Mouse (Mus musculus) hindbrain, embryonic 12.5 days (tissue): ENCODE measurements around the gene Rufy3. TPM values are rescaled to one million over a fixed set of nuclear protein-coding genes. Genes with fewer than 3 reads are reported as not detected.

Experiments
- ATAC-seq: fragments of 200-750 bp; cut with Nextera tagmentation; 2 replicates; pipeline ENCODE4 v1.8.0; 2017; ENCODE audit warnings: moderate TSS enrichment; ENCODE audit not compliant: low FRiP score
- H3K27ac ChIP-seq: fragments of 300-500 bp; sonication (generic); 2 replicates; pipeline ENCODE4 v1.5.1; 2016; ENCODE audit warnings: mild to moderate bottlenecking
- H3K27me3 ChIP-seq: fragments of 300-500 bp; sonication (generic); 2 replicates; pipeline ENCODE4 v1.6.1; 2016; ENCODE audit warnings: mild to moderate bottlenecking
- H3K36me3 ChIP-seq: fragments of 300-500 bp; sonication (generic); 2 replicates; pipeline ENCODE4 v1.6.1; 2016; ENCODE audit warnings: mild to moderate bottlenecking
- H3K4me1 ChIP-seq: fragments of 300-500 bp; sonication (generic); 2 replicates; pipeline ENCODE4 v1.6.1; 2016
- H3K4me2 ChIP-seq: fragments of 300-500 bp; sonication (generic); replicated peaks from 2 replicates; pipeline ENCODE4 v1.6.1; 2016; ENCODE audit warnings: mild to moderate bottlenecking
- H3K4me3 ChIP-seq: fragments of 300-500 bp; sonication (generic); 2 replicates; pipeline ENCODE4 v1.5.1; 2016; ENCODE audit warnings: mild to moderate bottlenecking
- H3K9ac ChIP-seq: fragments of 300-500 bp; sonication (generic); 2 replicates; pipeline ENCODE4 v1.6.1; 2016; ENCODE audit warnings: mild to moderate bottlenecking, moderate library complexity
- H3K9me3 ChIP-seq: fragments of 300-500 bp; sonication (generic); replicated peaks from 2 replicates; pipeline ENCODE4 v1.6.1; 2016; ENCODE audit warnings: mild to moderate bottlenecking
- WGBS: fragments of 180-500 bp; shearing (Covaris S2); methylation state at CpG from one replicate; pipeline ENCODE4 v1.1.7; 2016; 5-methylcytosine and 5-hydroxymethylcytosine counted together
- polyA plus RNA-seq: library from polyadenylated mRNA; unstranded; fragments of >200 nt; fragmentation: Nextera tagmentation; extraction: Ambion mirVana; gene quantifications from 2 replicates; pipeline ENCODE4 v1.2.1, GENCODE M21; 2016

Gene Rufy3
- polyA plus RNA-seq, 1 experiment from 2014 or later = 229 TPM

DNA sequence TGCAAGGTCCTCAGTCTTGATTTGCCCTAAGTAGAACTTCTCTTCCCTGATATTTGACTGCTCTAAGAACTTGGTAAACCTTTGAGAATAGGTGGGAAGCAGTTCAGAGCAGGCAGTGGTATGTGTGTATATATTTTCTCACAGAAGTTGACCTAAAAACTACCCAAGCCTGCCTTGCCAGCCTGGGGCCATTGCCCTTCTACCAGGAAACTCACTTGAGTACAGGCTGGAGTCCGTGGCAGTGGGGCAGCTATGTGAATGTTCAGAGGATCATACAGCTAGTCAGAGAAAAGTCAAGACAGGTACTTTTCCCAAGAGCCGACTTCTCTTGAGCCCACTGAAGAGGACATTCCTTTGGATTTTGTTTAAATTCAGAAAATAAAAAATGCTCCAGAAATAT lies 80.1 kb downstream of the Rufy3 start:
- no peak for ATAC-seq
- no peaks in the 10 kb centered on the region for H3K4me1 ChIP-seq
- no peak overlapping the region for H3K4me2 ChIP-seq
- no peak overlapping the region for H3K27ac ChIP-seq
- no peak overlapping the region for H3K9ac ChIP-seq
- no peaks in the 10 kb centered on the region for H3K27me3 ChIP-seq
- WGBS = 88% methylated on average over 2 of the region's 2 CpGs
- H3K36me3 ChIP-seq = peaks cover 85% of the 10 kb centered on the region
- no peaks in the 10 kb centered on the region for H3K9me3 ChIP-seq
- no peak overlapping the region for H3K4me3 ChIP-seq

DNA sequence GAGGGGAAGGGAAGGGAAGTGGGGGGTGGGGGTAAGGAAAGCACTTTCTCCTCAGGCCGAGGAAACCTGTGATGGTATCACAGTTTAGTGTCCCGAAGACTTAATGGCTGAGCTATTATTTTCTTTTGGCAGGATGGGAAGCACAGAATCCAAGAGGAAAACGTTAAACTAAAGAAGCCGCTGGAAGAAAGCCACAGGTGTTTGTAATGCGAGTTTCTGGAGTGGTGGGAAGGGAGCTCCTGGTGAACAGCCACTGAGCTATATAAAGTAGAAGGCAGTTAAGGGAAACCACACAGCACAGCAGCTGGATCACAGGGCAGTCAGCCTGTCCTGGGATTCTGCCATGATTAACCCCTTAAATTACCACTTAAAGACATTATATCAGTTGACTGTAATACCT lies 80.6 kb downstream of the Rufy3 start:
- H3K27me3 ChIP-seq = no peaks in the 10 kb centered on the region
- H3K36me3 ChIP-seq = peaks cover 89% of the 10 kb centered on the region
- H3K4me3 ChIP-seq = no peak overlapping the region
- ATAC-seq = no peak
- H3K9ac ChIP-seq = no peak overlapping the region
- H3K4me2 ChIP-seq = no peak overlapping the region
- H3K4me1 ChIP-seq = no peaks in the 10 kb centered on the region
- H3K27ac ChIP-seq = no peak overlapping the region
- WGBS = 78% methylated on average over 5 of the region's 5 CpGs
- H3K9me3 ChIP-seq = no peaks in the 10 kb centered on the region

DNA sequence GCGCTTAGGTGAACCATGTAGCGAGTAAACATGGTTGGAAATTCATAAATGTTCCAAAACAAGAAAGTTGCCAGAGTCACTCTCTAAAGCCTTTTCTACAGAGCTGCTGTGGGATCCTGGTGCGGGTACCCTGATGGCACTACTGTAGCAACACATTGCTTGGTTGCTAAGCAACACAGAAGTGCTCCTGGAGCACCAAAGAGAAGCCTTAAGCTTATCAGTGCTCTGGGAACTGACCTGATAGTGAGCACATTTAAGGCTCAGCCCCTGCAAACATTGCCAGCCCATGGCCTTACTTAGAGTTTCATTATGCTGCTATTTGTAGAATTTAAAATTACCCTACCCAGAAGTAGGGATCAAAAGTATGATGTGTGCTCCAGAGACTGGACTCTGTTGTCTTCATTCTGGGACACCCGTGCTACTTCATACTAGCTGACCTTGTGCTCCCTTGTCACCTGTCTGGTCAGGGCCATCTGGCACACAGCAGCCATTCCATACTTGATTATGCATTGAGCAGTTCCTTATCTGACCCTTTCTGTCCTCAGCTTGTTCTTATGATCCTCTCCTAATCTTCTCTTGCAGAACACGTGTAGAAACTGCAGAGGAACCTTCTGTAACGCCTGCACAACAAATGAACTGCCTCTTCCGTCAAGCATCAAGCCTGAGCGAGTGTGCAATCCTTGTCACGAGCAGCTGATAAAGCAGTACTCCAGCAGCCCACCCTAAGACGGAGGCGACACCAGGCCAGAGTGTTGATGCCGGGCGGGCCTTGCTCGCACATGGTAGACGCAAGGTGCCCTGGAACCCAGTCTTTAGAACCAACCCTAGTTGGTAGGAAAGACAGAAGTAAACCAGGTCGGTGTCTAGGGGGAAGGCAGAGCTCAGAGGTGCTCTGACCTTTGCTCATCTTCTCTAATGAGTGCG lies 84.7 kb downstream of the Rufy3 start:
- no peak overlapping the region for H3K4me2 ChIP-seq
- H3K9me3 ChIP-seq = no peaks in the 10 kb centered on the region
- 93% methylated on average over 17 of the region's 17 CpGs for WGBS
- H3K4me3 ChIP-seq = no peak overlapping the region
- H3K27me3 ChIP-seq = no peaks in the 10 kb centered on the region
- no peaks in the 10 kb centered on the region for H3K4me1 ChIP-seq
- H3K27ac ChIP-seq = no peak overlapping the region
- peaks cover 81% of the 10 kb centered on the region for H3K36me3 ChIP-seq
- no peak for ATAC-seq
- no peak overlapping the region for H3K9ac ChIP-seq

DNA sequence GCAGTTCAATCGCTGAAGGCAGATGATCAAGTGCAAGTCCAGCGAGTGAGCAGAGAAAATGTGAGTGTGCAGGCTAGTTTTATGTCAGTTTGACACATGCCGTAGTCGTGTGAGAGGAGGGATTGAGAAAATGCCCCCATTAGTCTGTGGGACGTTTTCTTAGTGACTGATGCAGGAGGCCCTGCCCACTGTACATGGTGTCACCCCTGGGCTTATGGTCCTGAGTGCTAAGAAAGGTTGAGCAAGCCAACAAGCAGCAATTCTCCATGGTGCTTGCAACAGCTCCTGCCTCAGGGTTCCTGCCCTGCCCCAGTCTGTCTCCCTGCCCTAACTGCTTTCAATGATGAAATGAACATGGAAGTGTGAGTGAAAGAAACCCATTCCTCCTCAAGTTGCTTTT lies 87.7 kb downstream of the Rufy3 start:
- no peaks in the 10 kb centered on the region for H3K9me3 ChIP-seq
- H3K36me3 ChIP-seq = peaks cover 64% of the 10 kb centered on the region
- no peak overlapping the region for H3K9ac ChIP-seq
- WGBS = 87% methylated on average over 5 of the region's 5 CpGs
- H3K27me3 ChIP-seq = no peaks in the 10 kb centered on the region
- no peak overlapping the region for H3K4me3 ChIP-seq
- H3K27ac ChIP-seq = no peak overlapping the region
- H3K4me2 ChIP-seq = no peak overlapping the region
- H3K4me1 ChIP-seq = no peaks in the 10 kb centered on the region
- ATAC-seq = no peak

DNA sequence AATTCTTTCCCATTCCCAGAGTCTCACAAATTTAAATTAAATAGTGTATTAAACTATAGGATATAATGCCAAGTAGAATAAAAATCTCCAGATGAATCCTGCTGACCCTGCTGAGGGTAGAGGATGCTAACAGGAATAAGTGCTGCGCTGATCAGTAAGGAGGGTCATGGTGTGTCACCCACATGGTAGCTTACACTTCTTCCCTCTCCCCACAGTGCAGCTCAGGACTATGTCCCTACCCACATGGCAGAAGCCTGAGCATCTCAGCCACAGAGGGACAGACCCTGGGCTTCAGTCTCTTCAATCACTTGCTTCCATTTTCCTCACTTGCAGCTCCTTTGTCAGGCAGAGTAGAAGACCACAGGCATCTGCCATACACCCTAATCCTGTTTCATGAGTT lies 93.0 kb downstream of the Rufy3 start:
- ATAC-seq = peak; percentile 39; the same call in 1 of the 2 replicates
- no peaks in the 10 kb centered on the region for H3K27me3 ChIP-seq
- WGBS = 97% methylated on average over 1 of the region's 1 CpGs
- H3K4me1 ChIP-seq = no peaks in the 10 kb centered on the region
- H3K4me3 ChIP-seq = no peak overlapping the region
- H3K4me2 ChIP-seq = no peak overlapping the region
- no peak overlapping the region for H3K9ac ChIP-seq
- H3K36me3 ChIP-seq = peaks cover 54% of the 10 kb centered on the region
- H3K27ac ChIP-seq = no peak overlapping the region
- H3K9me3 ChIP-seq = no peaks in the 10 kb centered on the region

DNA sequence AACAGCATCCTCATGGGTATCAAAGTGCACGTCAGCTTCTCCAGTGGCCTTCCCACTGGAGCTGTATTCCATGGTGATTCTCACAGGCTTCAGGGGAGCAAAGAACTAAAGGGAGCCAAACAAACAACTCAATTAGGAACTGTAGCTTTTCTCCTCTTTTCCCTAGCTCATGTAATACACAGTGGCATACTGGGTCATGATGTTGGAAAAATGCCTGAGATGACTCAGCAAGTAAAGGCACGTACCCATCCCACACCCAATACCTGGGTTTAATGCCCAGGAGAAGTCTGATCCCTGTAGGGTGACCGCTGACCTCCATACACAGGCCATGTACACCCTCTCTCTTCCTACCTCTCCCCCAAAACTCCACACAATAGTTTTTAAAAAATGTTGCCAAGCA lies 98.3 kb downstream of the Rufy3 start:
- Histone ChIP-seq H3K9me3 (no peaks in the 10 kb centered on the region), H3K4me3 (no peak overlapping the region), H3K9ac (no peak overlapping the region), H3K27me3 (no peaks in the 10 kb centered on the region), H3K4me1 (no peaks in the 10 kb centered on the region), H3K36me3 (peaks cover 79% of the 10 kb centered on the region), H3K4me2 (no peak overlapping the region), H3K27ac (no peak overlapping the region)
- 97% methylated on average over 3 of the region's 3 CpGs for WGBS
- ATAC-seq = no peak

DNA sequence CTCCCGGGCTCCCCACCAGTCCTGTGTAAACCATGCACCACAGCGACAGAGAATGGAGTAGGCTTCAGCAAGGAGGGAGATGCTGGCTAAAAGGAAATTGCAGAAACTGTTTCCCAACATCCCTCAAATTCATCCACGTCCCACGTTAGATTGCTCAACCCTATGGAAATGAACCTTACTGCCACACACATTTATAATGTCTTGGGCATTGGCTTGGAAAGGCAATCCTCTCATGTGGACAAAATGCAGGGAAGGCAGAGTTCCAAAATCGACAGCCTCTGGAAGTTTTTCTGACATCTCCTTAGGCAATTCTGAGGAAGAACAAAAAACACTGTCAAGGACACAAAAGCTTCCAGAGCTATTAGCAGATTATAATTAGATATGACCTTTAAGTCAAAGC lies 99.0 kb downstream of the Rufy3 start:
- Histone ChIP-seq H3K36me3 (peaks cover 80% of the 10 kb centered on the region), H3K9me3 (no peaks in the 10 kb centered on the region), H3K4me1 (no peaks in the 10 kb centered on the region), H3K4me3 (no peak overlapping the region), H3K27ac (no peak overlapping the region), H3K9ac (no peak overlapping the region), H3K27me3 (no peaks in the 10 kb centered on the region), H3K4me2 (no peak overlapping the region)
- 92% methylated on average over 5 of the region's 5 CpGs for WGBS
- ATAC-seq = no peak

DNA sequence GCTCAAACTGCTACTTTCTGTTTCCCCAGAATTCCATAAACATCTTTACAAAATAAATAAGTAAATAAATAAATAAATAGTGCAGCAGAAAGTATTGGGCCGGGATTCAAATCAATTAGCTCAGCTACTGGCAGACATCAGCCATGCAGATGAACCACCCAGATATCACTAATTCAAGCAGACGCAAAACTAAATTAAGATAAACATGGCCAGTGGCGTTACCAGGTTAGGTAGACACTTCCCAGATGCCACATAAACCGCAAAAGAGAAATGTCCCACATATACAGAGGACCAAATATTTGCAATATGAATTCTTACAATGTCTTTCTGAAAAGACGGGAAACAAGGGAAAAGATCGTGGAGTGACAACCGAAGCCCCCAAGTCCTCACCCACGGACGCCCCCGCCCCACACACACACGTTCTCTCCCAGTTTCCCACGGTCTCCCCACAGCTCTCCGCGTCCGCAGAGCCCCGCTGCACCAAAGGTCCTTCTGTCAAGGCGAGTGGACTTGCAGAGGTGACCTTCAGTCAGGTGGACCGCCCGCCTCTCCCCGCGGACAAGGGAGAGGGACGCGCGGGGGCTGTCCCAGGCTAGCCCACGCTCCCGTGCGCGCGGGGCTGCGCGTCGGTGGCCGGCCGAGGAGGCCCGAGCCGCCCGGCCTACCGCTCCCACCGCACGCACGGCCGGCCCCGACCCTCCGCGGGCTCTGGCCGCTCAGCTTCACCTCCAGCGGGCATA lies 110.0 kb downstream of the Rufy3 start:
- Histone ChIP-seq H3K27ac (peak overlapping the region; percentile 99), H3K4me1 (peaks cover 17% of the 10 kb centered on the region), H3K9me3 (no peaks in the 10 kb centered on the region), H3K9ac (peak overlapping the region; percentile 99), H3K36me3 (peaks cover 21% of the 10 kb centered on the region), H3K27me3 (no peaks in the 10 kb centered on the region), H3K4me3 (peak overlapping the region; percentile 96), H3K4me2 (peak overlapping the region; percentile 73)
- under 1% methylated on average over 43 of the region's 47 CpGs for WGBS
- ATAC-seq = peak; percentile 66

DNA sequence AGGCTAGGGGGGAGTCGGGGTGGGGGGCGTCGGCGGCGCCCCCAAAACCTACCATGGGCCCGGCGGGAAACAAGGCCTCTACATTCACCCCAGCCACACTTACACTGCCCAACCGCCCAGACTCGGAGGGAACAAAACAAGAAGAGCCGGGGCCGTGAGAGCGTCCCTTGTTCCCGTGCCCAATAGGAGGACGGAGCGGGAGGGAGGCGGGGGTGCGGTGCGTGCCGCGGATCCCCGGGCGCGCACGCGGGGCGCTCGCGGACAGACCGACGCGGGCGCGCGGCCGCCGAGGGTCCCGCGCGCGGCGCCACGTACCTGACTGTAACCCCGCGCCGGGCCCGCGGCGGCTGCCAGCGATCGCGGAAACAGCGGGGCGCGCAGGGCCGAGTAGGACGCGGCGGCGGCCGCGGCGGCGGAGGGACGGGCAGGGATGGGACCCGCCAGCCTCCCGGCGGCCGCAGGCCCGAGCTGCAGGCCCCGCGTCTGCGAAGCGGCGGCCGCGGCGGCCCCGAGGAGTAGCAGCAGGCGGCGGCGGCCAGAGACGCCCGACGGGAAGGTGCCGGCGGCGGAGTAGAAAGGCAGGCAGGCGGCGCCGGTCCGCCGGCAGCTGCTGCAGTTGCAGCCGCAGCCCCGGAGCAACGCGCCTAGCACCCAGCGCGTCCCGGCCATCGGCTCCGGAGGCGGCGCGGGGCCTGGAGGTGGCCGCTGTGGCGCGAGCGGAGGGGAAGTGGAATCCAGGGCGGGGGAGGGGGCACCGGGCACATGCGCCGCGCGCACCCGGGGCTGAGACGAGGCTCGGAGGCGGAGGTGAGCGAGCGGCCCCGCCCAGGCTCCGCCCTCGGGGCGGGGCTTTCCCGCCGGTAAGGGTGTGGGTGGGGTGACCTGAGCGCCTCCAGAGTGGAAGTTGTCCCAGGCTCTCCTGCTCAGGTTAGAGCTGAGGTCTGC lies 110.9 kb downstream of the Rufy3 start, which contains the start of gene Grsf1:
TSS of gene Grsf1 (minus strand) at position 729 of the 945 bp plus-strand sequence.
- Histone ChIP-seq H3K9me3 (no peaks in the 10 kb centered on the region), H3K4me1 (peaks cover 17% of the 10 kb centered on the region), H3K4me2 (peak within 1 kb of the TSS; percentile 73), H3K27ac (peak within 1 kb of the TSS; percentile 99), H3K36me3 (peaks cover 16% of the 10 kb centered on the region), H3K27me3 (no peaks in the 10 kb centered on the region), H3K4me3 (peak within 1 kb of the TSS; percentile 96), H3K9ac (peak within 1 kb of the TSS; percentile 99)
- under 1% methylated on average over 101 of the region's 127 CpGs for WGBS
- ATAC-seq = peak; percentile 94

DNA sequence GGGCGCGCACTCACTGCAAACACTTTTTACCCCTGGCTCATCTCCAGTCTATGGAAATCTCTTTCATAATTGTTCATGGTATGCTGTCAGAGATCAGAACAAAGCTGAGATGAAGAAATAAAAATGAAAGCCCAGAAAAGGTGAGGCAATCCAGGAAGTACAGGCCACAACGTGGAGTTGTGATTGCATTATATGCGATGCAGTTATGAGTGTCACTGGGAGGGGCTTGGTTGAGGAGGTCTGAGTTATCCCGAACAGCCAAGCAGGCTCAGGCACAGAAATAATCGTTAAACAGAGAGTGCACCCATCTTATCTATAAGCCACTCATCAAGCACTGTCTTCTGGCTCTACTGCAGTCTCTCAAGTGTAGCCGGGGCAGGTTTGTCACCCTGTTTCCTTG lies 114.1 kb downstream of the Rufy3 start:
- Histone ChIP-seq H3K4me1 (peaks cover 9% of the 10 kb centered on the region), H3K9ac (no peak overlapping the region), H3K27ac (no peak overlapping the region), H3K9me3 (no peaks in the 10 kb centered on the region), H3K4me2 (no peak overlapping the region), H3K4me3 (no peak overlapping the region), H3K36me3 (no peaks in the 10 kb centered on the region), H3K27me3 (no peaks in the 10 kb centered on the region)
- no peak for ATAC-seq
- 53% methylated on average over 7 of the region's 7 CpGs for WGBS

DNA sequence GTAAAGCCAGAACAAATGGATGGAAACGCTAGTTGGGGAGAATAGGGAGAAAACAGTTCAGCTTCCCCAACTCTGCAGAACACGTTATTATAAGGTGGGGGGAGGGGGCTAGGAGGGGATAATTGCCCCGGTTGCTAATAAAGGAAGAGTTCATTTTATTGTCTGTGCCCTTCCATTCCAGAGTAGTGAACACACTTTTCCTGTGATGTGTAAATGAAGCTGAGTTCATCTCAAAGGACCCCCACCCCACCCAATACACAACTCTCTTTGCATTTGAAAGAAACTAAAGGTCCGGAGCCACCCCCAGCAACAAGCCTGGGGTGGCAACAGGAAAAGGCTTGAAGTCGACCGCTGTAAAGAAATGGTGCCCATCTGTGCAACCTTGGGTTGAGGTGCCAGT lies 114.5 kb downstream of the Rufy3 start:
- H3K27me3 ChIP-seq = no peaks in the 10 kb centered on the region
- ATAC-seq = no peak
- peaks cover 5% of the 10 kb centered on the region for H3K4me1 ChIP-seq
- WGBS = 9% methylated on average over 6 of the region's 6 CpGs
- no peak overlapping the region for H3K27ac ChIP-seq
- H3K9ac ChIP-seq = no peak overlapping the region
- H3K4me2 ChIP-seq = no peak overlapping the region
- no peak overlapping the region for H3K4me3 ChIP-seq
- H3K9me3 ChIP-seq = no peaks in the 10 kb centered on the region
- H3K36me3 ChIP-seq = no peaks in the 10 kb centered on the region

DNA sequence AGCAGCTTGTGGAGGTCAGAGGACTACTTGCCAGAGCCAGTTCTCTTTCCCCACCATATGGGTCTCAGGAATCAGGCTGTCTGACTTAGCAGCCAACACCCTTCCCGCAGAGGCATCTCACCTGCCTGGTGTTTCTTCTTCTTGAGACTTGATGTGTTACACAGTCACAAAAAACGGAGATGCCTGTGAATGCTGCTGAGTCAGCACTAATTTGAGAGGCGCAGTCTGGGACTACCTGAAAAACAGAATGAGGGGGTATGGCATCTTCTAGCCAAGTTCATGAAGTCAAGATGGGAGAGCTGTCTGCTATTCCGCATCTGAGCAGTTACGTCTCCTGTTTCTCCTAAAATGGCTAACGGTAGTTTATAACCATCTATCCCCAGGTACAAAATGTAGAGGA lies 115.7 kb downstream of the Rufy3 start:
- Histone ChIP-seq H3K36me3 (no peaks in the 10 kb centered on the region), H3K4me1 (no peaks in the 10 kb centered on the region), H3K9ac (no peak overlapping the region), H3K9me3 (no peaks in the 10 kb centered on the region), H3K27me3 (no peaks in the 10 kb centered on the region), H3K27ac (no peak overlapping the region), H3K4me2 (no peak overlapping the region), H3K4me3 (no peak overlapping the region)
- WGBS = 89% methylated on average over 6 of the region's 6 CpGs
- no peak for ATAC-seq
